Mouse (Mus musculus): Measurements from ENCODE around the gene E2f7. TPM values are rescaled to one million over a fixed set of nuclear protein-coding genes. Genes with fewer than 3 reads are reported as not detected.

The E2f7 gene
- 0.63 and 0.91 TPM in 2 replicates for polyA plus RNA-seq (2012; rRNA removed)

DNA sequence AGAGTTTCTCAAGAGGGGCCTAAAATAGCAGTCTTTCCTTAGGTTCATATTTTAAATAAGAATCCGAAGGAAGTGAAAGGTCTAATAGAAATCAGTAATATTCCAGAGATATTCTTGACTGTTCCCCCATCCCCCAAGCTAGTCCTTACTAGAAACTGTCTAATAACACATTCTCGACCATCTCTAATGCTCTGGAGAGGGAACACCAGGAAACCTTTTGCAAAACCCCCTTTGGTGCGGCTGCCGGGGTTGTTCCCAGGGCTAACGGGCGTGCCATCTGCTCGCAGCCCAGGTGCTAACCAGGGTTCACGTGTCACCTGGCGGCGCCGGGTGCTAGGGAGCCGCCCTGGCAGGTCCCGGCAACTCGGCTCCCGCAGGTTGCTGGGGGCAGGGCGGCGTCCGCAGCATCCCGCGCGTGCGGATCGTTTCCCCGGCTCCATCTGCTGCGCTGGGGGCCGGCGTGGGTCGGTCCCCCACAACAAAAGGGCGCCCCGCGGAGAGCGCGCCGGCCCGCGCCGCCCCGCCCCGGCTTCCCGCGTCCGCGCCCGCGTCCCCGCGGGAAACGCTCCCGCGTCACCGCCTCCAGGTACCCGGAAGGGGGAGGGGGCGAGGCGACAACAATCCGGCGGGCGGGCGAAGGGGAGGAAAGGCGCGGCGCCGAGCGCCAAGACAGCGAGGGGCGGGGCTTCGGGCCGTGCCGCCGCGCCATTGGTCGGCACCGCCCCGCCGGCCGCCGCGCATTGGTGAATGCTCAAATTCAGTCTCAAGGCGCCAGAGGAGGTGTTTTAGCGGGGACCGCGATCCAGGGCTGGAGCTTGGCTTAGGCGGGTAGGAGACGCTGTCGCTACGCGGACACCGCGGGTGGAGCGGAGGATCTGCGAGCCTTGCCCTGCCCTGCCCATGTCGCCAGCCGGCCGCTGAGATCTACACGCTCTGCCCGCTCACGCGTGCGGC lies at the start of gene E2f7:
E2f7 (plus strand) TSS at position 754 of the 954 bp plus-strand sequence.

Other genes starting within 250 kb of the E2f7 start
- 71.6 and 94.5 TPM in 2 replicates for gene Csrp2, start 174.3 kb downstream of the E2f7 start, polyA plus RNA-seq (2012; rRNA removed)

All from ovary, adult 2 months (tissue).